Mouse (Mus musculus): ENCODE results near the gene Pank3.

GRCm38 (mm10) chr11:35769746-35770437 is 608 bp downstream of the Pank3 start:
- no peak for TF ChIP-seq CTCF (IDR thresholded peaks at IDR 0.05; ENCODE audit: borderline replicate concordance, insufficient read depth, low read length)
- peak; percentile 87 for TF ChIP-seq POLR2A (IDR thresholded peaks at IDR 0.05; ENCODE audit: low read depth, low read length)
